Mouse (Mus musculus): ENCODE measurements around the gene Chpt1.
"Not testable (repeated sequence)": the region's sequence is repeated elsewhere in the genome, so short reads cannot be mapped to it uniquely, and the experiment has no call there.

Chpt1 gene

DNA sequence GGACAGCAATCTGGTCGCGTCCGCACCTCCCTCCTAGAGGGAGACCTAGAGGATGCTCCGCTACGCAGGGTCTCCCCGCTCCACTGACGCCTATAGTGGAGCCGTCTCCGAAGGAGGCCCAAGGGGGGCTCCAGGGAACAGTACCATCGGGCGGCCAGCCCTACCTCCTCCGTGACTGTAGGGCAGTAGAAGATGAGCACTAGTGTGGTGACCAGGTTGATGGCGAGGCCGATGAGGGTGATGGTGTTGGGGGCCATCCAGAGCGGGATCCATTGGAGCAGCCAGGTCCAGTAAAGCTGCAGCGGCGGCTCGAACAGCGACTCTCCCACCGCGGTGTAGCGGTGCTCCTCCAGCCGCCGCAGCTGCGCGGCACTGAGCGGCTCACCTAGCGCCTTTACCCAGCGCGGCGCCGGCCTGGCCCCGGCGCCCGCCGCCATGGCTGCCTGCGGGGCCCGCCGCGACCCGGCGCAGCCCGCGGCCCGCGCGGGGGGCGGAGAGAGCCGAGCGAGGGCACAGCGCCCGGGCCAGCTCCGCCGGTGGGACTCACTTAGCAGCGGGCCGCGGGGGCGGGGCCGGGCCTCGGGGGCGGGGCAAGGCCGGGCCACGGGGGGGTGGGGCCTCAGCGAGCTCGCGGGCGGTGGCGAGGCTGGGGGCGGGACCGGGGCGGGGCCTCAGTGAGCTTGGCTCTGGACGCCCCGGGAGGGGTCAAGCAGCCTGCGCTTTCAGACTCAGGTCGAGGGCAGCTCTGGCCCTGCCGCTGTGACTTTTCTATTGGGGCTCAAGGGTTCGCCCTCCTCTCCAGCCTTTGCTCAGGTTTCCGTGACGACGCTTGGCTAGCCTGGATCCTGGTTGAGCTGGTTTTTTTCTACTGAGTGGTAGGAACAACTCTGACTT, at the start of gene Chpt1:
Gene Chpt1 (minus strand): TSS at position 653 of the 894 bp plus-strand sequence.
- DNase-seq (ENCODE audit: low read depth, low spot score), result peak; percentile 72

- DNase-seq (ENCODE audit: low read depth, low spot score), result peak; percentile 6
Measured at GRCm38 (mm10) chr10:88552738-88553137, 48.9 kb upstream of the Chpt1 start.

GRCm38 (mm10) chr10:88550225-88550624, 46.4 kb upstream of the Chpt1 start:
- no peak for DNase-seq (ENCODE audit: low read depth, low spot score)

DNA sequence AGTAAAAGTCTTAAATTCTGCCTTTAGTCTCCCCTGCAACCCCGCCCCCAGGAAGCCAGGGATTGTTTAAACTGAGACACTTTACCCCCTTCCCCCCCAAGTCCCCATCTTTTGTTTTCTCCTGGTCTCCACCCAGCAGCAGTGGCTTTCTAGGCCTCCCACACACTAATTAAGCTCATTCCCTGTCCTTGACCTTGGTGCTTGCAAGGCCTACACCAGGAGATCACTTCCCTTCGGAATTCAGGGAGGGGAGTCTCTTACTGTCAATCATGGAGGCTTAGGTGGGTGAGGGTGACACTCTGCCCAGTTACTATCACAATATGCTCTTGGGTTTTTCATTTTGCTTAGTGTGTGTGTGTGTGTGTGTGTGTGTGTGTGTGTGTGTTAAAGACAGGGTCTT, 43.8 kb upstream of the Chpt1 start:
- DNase-seq (ENCODE audit: low read depth, low spot score), result no peak

GRCm38 (mm10) chr10:88530631-88531030, 26.8 kb upstream of the Chpt1 start:
- no peak for DNase-seq (ENCODE audit: low read depth, low spot score)

- no peak for DNase-seq (ENCODE audit: low read depth, low spot score)
Measured at GRCm38 (mm10) chr10:88524016-88524415, 20.1 kb upstream of the Chpt1 start.

- no peak for DNase-seq (ENCODE audit: low read depth, low spot score)
Measured at GRCm38 (mm10) chr10:88523212-88523611, 19.3 kb upstream of the Chpt1 start.

- DNase-seq (ENCODE audit: low read depth, low spot score), result no peak
Measured at GRCm38 (mm10) chr10:88522795-88523194, 18.9 kb upstream of the Chpt1 start.

GRCm38 (mm10) chr10:88515049-88515448, 11.2 kb upstream of the Chpt1 start:
- DNase-seq (ENCODE audit: low read depth, low spot score), result not testable (repeated sequence)

GRCm38 (mm10) chr10:88514495-88514894, 10.6 kb upstream of the Chpt1 start:
- peak; percentile 90 for DNase-seq (ENCODE audit: low read depth, low spot score)

- DNase-seq (ENCODE audit: low read depth, low spot score), result peak; percentile 39
Measured at GRCm38 (mm10) chr10:88513574-88514135, 9.8 kb upstream of the Chpt1 start.

- no peak for DNase-seq (ENCODE audit: low read depth, low spot score)
Measured at GRCm38 (mm10) chr10:88511355-88511754, 7.5 kb upstream of the Chpt1 start.

DNA sequence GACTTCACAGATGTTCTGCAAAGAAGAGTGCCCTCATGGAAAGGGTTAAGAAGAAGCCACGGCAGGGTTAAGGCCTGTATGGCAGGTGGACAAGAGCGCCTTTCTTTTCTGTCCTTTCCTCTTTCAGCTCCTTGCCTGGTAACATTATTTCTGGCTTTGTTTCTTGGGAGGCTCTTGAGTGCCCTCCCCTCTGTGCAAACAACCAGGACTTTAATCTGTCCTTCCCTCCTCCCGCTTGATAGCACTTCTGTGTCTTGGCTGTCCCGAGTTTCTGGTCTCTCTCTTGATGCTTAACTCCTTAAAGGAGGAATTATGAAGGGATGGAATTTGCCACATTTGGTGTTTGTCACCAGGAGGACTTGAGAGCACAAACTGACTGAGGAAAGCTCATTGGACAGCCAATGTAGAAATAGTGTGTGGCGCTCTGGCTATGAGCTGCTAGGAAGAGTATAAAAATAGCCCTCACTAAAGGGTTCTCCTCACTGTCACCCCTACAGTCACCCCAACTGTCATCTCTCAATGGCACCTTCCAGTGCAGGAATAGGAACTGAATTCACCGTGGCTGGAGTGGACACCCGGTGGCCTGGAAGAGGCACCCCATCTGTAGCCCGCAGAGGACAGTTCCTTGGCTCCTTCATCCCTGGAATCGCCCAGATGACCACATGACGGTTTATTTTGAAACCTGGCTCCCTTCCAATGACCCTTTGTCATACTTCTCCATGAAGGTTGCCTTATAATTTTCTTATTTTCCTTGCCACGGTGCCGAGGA, 6.8 kb upstream of the Chpt1 start:
- no peak for DNase-seq (ENCODE audit: low read depth, low spot score)

- DNase-seq (ENCODE audit: low read depth, low spot score), result no peak
Measured at GRCm38 (mm10) chr10:88507691-88508143, 3.8 kb upstream of the Chpt1 start.

DNA sequence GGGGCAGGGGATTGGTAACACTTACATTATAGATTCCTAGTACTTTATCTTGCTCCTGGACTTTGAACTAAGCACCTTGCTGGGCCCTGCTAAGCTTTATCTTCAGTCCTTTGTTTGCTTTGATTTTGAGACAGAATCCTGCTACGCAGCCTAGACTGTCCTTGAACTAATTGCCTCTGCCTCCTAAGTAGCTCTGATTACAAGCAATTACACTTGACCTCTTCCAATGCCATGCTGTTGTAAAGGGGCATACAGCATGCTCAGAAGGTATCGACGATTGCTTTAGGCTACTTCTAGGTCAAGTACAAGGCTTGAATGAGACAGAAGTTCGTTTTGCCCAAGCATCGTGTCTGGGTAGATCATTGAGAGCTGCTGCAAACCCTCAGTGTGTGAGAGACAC, 1.4 kb upstream of the Chpt1 start:
- no peak for DNase-seq (ENCODE audit: low read depth, low spot score)

- peak; percentile 6 for DNase-seq (ENCODE audit: low read depth, low spot score)
Measured at GRCm38 (mm10) chr10:88504481-88504880, 608 bp upstream of the Chpt1 start.

DNA sequence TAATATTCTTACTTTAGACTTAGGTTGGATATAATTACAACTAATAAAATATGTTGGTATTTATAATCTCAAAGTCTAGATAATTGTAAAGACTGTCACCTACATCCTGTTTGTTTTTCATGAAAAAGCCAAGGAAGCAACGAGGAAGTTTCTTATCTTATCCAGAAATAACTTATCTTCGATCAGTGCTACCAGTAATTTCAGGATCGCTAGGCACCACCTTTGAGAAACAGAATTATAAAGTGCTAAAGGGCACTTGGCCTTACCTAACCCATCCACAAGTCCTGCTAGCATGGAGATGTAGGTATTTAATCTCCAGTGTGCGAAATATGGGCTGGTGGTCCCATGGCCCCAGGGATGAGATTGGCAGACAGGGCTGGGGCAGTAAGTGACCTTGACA, 954 bp downstream of the Chpt1 start:
- DNase-seq (ENCODE audit: low read depth, low spot score), result no peak

GRCm38 (mm10) chr10:88501886-88502765, 1.7 kb downstream of the Chpt1 start:
- no peak for DNase-seq (ENCODE audit: low read depth, low spot score)

DNA sequence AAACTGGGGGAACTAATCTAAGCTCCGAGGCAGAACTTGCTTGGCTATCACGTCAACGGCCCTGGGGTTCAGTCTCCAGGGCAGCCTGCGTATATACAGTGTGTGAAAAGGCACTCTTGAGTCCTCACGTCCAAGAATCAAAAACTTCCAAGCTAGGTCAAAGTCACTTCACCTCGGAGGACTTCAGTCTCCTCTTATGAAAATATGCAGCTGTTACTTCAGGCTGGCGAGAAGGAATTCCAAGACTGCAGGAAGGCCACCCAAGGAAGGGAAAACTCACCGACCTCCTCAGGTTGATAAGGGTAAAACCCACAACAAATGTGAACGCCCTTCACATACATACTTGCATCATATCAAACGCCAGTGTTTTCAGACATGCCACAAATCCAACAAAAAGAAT, 2.5 kb downstream of the Chpt1 start:
- no peak for DNase-seq (ENCODE audit: low read depth, low spot score)

DNA sequence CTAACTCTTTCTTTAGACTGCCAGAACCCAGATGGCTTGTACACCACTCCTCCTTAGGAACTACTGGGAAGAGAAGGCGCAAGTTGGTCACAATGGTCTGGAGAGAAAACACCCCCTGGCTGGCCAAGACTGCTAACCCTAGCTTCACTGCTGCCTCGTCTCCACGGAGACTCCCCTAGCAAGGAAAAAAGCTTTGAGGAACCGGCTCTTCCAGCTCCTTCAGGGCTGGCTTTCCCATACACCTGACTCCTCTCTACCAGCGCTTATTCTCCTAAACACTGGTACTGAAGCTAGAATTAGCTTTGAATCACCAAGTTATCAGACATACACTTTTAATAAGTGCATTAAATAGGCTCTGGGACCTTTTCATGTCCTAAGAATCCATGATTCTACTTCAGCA, 3.9 kb downstream of the Chpt1 start:
- DNase-seq (ENCODE audit: low read depth, low spot score), result no peak

- no peak for DNase-seq (ENCODE audit: low read depth, low spot score)
Measured at GRCm38 (mm10) chr10:88496864-88497564, 6.9 kb downstream of the Chpt1 start.

Data from 3T3-L1 (cell line).